Mouse (Mus musculus) heart, adult 2 months (tissue): Measurements from ENCODE around the gene Wdr54.

Experiments
- CTCF ChIP-seq: fragments of 200-600 bp; IDR thresholded peaks from 2 replicates; pipeline ENCODE4 v1.8.1; 2022; ENCODE audit warnings: antibody characterized with exemption, mild to moderate bottlenecking, moderate library complexity
- EP300 ChIP-seq: fragments of 200-500 bp; IDR thresholded peaks from 2 replicates; pipeline ENCODE4 v1.6.1; 2011; ENCODE audit warnings: low read depth, low read length, control low read depth; ENCODE audit not compliant: insufficient read depth
- POLR2A ChIP-seq: fragments of 200-500 bp; IDR thresholded peaks from 2 replicates; pipeline ENCODE4 v1.6.1; 2011; ENCODE audit warnings: mild to moderate bottlenecking, low read depth, low read length, control low read depth; ENCODE audit not compliant: insufficient read depth

DNA sequence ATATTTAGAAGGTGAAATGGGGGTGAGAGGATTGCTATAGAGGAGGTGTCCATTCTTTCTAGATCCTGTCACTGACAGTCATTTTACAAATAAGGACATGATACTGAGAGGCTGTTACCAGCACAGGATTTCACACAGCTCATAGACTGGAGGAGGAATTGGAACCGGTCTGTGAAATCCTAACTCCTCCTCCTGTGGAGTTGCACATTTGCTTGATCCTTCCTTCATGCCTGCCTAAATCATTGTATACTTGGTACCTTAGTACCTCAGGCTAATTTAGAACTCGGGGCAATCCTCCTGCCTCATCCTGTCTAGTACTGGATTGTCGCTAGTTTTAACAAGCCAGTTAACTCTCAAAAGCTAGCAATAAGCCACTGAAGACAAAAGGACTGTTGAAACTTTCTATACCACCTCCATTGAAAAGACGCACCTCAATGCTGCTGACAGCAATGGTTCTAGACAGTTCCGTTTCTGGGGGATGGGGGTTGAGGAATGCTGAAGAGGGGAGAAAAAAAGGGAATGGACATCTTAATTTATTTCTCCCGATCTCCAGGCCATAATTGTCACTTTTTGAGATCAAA lies 8.9 kb upstream of the Wdr54 start:
- TF ChIP-seq POLR2A (peak; percentile 78; the same call in 1 of the 2 replicates), CTCF (no peak), EP300 (no peak)
